Mouse (Mus musculus): ENCODE results near the gene Sept1. TPM values are rescaled to one million over a fixed set of nuclear protein-coding genes. Genes with fewer than 3 reads are reported as not detected.
"Not testable (repeated sequence)": the region's sequence is repeated elsewhere in the genome, so short reads cannot be mapped to it uniquely, and the experiment has no call there.

Sept1 gene
- polyA plus RNA-seq, 1 experiment from 2014 or later: 7.2 TPM

DNA sequence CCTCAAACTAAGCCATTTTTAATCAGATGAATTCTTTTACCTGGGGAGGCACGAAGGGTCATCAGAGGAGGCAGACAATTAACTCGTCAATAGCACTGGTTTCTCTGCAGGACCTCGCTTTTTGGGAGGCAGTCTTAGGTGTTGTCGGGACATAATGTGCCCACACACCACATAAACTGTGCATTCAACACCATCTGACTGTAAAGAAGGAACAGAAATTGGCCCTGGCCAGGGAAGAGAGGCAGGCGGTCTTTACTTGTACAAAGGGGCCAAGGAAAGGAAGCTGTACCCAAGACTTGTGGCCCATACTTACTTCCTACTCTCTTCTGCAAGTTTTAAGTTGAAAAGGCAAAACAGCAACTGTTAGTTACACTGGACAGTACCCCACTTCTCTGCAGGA lies 23.6 kb upstream of the Sept1 start:
- Histone ChIP-seq H3K27me3 (ENCODE audit: control insufficient read depth, insufficient read depth, low read length) (no peaks in the 10 kb centered on the region), H3K36me3 (ENCODE audit: control insufficient read depth, insufficient read depth, low read length) (no peaks in the 10 kb centered on the region), H3K9ac (replicated peaks; ENCODE audit: low read depth, low read length) (no peak overlapping the region), H3K27ac (ENCODE audit: low read depth, low read length) (no peak overlapping the region), H3K9me3 (ENCODE audit: control insufficient read depth, low read length) (no peaks in the 10 kb centered on the region), H3K4me3 (ENCODE audit: low read depth, low read length) (no peak overlapping the region), H3K4me1 (ENCODE audit: control insufficient read depth, insufficient read depth, low read length) (peaks cover 18% of the 10 kb centered on the region; the same call in 1 of the 2 replicates), H3K4me2 (ENCODE audit: low read depth, low read length) (no peak overlapping the region)
- WGBS: 90% methylated on average over 5 of the region's 5 CpGs
- no peak for ATAC-seq (ENCODE audit: low read depth)

DNA sequence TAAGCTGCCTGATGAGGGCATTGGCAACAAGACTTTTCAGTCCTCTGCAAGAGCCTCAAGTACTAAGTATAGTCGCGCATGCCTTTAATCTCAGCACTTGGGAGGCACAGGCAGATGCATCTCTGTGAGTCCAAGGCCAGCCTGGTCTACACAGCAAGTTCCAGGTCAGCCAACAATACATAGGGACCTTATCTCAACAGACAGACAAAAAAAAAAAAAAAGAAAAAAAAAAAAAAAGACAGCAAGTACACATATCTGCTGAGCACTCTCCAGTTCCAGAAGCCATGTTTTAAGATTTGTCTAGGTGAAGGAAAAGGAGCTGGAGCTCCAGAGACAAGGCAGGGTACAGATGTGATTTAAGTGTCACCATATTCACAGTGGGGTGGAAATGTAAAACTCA lies 23.0 kb upstream of the Sept1 start:
- H3K9ac ChIP-seq (replicated peaks; ENCODE audit: low read depth, low read length): no peak overlapping the region
- H3K4me3 ChIP-seq (ENCODE audit: low read depth, low read length): no peak overlapping the region
- H3K36me3 ChIP-seq (ENCODE audit: control insufficient read depth, insufficient read depth, low read length): no peaks in the 10 kb centered on the region
- ATAC-seq (ENCODE audit: low read depth): no peak
- no peaks in the 10 kb centered on the region for H3K9me3 ChIP-seq (ENCODE audit: control insufficient read depth, low read length)
- WGBS: 94% methylated on average over 2 of the region's 2 CpGs
- no peak overlapping the region for H3K4me2 ChIP-seq (ENCODE audit: low read depth, low read length)
- H3K4me1 ChIP-seq (ENCODE audit: control insufficient read depth, insufficient read depth, low read length): peaks cover 16% of the 10 kb centered on the region; the same call in 1 of the 2 replicates
- H3K27ac ChIP-seq (ENCODE audit: low read depth, low read length): no peak overlapping the region
- no peaks in the 10 kb centered on the region for H3K27me3 ChIP-seq (ENCODE audit: control insufficient read depth, insufficient read depth, low read length)

DNA sequence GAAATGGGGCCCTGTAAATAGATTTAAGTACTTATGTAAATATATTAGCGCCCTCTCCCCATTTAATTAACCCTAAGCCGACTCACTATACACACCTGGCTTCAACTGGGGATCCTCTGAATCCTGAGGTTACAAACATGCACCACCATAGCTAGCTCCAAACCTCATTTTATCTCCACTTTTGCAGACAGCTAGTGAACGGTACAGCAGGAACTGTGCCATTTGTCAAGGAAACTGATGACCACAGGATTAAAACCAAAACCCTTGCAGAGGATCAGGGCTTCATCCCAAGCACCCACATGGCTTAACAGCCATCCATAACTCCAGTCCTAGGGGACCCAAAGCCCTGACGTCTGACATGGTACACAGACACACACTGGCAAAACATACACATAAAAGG lies 22.1 kb upstream of the Sept1 start:
- Histone ChIP-seq H3K9me3 (ENCODE audit: control insufficient read depth, low read length) (no peaks in the 10 kb centered on the region), H3K4me1 (ENCODE audit: control insufficient read depth, insufficient read depth, low read length) (peaks cover 14% of the 10 kb centered on the region; the same call in 1 of the 2 replicates), H3K27me3 (ENCODE audit: control insufficient read depth, insufficient read depth, low read length) (no peaks in the 10 kb centered on the region), H3K4me2 (ENCODE audit: low read depth, low read length) (peak overlapping the region; percentile 81), H3K4me3 (ENCODE audit: low read depth, low read length) (peak overlapping the region; percentile 53), H3K36me3 (ENCODE audit: control insufficient read depth, insufficient read depth, low read length) (no peaks in the 10 kb centered on the region), H3K9ac (replicated peaks; ENCODE audit: low read depth, low read length) (peak overlapping the region; percentile 67), H3K27ac (ENCODE audit: low read depth, low read length) (peak overlapping the region; percentile 87)
- WGBS: 20% methylated on average over 4 of the region's 4 CpGs
- ATAC-seq (ENCODE audit: low read depth): no peak

DNA sequence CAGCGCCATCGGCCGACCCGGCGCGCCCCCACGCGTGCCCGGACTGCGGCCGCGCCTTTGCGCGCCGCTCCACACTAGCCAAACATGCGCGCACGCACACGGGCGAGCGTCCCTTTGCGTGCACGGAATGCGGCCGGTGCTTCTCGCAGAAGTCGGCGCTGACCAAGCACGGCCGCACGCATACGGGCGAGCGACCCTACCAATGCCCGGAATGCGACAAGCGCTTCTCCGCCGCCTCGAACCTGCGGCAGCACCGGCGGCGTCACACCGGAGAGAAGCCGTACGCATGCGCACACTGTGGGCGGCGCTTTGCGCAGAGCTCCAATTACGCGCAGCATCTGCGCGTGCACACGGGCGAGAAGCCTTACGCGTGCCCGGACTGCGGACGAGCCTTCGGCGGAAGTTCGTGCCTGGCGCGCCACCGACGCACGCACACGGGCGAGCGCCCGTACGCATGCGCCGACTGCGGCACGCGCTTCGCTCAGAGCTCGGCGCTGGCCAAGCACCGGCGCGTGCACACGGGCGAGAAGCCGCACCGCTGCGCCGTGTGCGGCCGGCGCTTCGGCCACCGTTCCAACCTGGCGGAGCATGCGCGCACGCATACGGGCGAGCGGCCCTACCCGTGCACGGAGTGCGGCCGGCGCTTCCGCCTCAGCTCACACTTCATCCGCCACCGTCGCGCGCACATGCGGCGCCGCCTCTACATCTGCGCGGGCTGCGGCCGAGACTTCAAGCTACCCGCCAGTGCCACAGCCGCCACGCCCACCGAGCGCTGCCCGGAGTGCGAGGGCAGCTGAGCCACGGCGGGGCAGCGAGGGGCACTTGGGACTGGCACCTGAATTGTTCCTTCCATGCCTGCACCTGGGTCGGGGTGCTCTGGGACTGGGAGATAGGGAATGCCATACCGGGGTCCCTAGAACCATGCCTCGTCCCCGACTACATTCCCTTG lies 21.2 kb upstream of the Sept1 start:
- Histone ChIP-seq H3K9ac (replicated peaks; ENCODE audit: low read depth, low read length) (peak overlapping the region; percentile 67), H3K27me3 (ENCODE audit: control insufficient read depth, insufficient read depth, low read length) (no peaks in the 10 kb centered on the region), H3K36me3 (ENCODE audit: control insufficient read depth, insufficient read depth, low read length) (no peaks in the 10 kb centered on the region), H3K4me2 (ENCODE audit: low read depth, low read length) (peak overlapping the region; percentile 81), H3K4me3 (ENCODE audit: low read depth, low read length) (peak overlapping the region; percentile 53), H3K27ac (ENCODE audit: low read depth, low read length) (peak overlapping the region; percentile 94), H3K9me3 (ENCODE audit: control insufficient read depth, low read length) (no peaks in the 10 kb centered on the region), H3K4me1 (ENCODE audit: control insufficient read depth, insufficient read depth, low read length) (peaks cover 12% of the 10 kb centered on the region; the same call in 1 of the 2 replicates)
- under 1% methylated on average over 136 of the region's 136 CpGs for WGBS
- peak; percentile 93 for ATAC-seq (ENCODE audit: low read depth)

DNA sequence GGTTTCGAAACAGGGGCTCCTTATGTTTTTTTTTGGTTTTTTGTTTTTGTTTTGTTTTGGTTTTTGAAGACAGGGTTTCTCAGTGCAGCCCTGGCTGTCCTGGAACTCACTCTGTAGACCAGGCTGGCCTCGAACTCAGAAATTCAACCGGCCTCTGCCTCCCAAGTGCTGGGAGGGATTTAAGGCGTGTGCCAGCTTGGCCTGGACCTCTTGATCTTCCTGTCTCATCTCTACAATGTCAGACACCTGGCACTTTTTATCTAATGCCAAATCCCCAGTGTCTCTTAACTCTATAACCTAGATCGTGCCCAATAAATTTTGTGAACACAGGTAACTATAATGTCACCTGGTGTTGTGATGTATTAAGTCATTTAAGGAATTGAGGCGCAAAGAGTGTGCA lies 20.4 kb upstream of the Sept1 start:
- ATAC-seq (ENCODE audit: low read depth): no peak
- no peaks in the 10 kb centered on the region for H3K27me3 ChIP-seq (ENCODE audit: control insufficient read depth, insufficient read depth, low read length)
- H3K4me2 ChIP-seq (ENCODE audit: low read depth, low read length): peak overlapping the region; percentile 81
- H3K4me3 ChIP-seq (ENCODE audit: low read depth, low read length): peak overlapping the region; percentile 53
- H3K9ac ChIP-seq (replicated peaks; ENCODE audit: low read depth, low read length): peak overlapping the region; percentile 67
- peaks cover 12% of the 10 kb centered on the region; the same call in 1 of the 2 replicates for H3K4me1 ChIP-seq (ENCODE audit: control insufficient read depth, insufficient read depth, low read length)
- H3K27ac ChIP-seq (ENCODE audit: low read depth, low read length): peak overlapping the region; percentile 94
- 0 out of 2 replicates have a peak, but pooled peaks cover 3% of the 10 kb centered on the region for H3K36me3 ChIP-seq (ENCODE audit: control insufficient read depth, insufficient read depth, low read length)
- H3K9me3 ChIP-seq (ENCODE audit: control insufficient read depth, low read length): no peaks in the 10 kb centered on the region
- 88% methylated on average over 6 of the region's 6 CpGs for WGBS

DNA sequence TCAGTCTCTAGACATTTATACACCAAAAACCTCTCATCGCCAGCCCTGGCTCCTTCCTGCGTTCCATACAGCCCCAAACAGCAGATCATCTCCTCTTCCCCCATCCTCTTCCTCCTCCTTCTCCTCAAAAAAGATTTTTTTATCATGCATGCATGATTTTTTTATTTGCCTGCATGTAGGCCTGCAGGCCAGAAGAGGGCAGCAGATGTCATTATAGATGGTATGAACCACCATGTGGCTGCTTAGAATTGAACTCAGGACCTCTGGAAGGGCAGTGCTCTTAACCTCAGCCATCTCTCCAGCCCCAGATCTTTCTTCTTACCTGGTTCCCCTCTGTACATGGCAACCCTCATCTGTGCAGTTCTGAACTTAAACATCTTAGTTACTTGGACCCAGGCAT lies 19.5 kb upstream of the Sept1 start:
- H3K27me3 ChIP-seq (ENCODE audit: control insufficient read depth, insufficient read depth, low read length): no peaks in the 10 kb centered on the region
- no peaks in the 10 kb centered on the region for H3K9me3 ChIP-seq (ENCODE audit: control insufficient read depth, low read length)
- no peak overlapping the region for H3K9ac ChIP-seq (replicated peaks; ENCODE audit: low read depth, low read length)
- no peak overlapping the region for H3K4me2 ChIP-seq (ENCODE audit: low read depth, low read length)
- 87% methylated on average over 2 of the region's 2 CpGs for WGBS
- H3K27ac ChIP-seq (ENCODE audit: low read depth, low read length): no peak overlapping the region
- H3K36me3 ChIP-seq (ENCODE audit: control insufficient read depth, insufficient read depth, low read length): 0 out of 2 replicates have a peak, but pooled peaks cover 3% of the 10 kb centered on the region
- peaks cover 12% of the 10 kb centered on the region; the same call in 1 of the 2 replicates for H3K4me1 ChIP-seq (ENCODE audit: control insufficient read depth, insufficient read depth, low read length)
- no peak for ATAC-seq (ENCODE audit: low read depth)
- H3K4me3 ChIP-seq (ENCODE audit: low read depth, low read length): no peak overlapping the region

DNA sequence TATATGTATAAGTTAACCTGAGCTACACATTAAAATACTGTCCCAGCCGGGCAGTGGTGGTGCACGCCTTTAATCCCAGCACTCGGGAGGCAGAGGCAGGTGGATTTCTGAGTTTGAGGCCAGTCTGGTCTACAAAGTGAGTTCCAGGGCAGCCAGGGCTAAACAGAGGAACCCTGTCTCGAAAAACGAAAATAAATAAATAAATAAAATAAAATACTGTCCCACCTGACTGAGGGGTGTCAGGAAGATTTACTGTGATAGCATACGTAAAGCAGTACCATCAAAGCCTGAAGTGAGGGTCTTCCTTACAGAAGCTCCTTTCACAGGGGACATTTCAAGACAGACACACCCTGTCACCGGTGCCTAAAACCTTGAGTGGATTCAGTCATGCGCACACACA lies 17.6 kb upstream of the Sept1 start:
- H3K4me2 ChIP-seq (ENCODE audit: low read depth, low read length); H3K27me3 ChIP-seq (ENCODE audit: control insufficient read depth, insufficient read depth, low read length); H3K4me3 ChIP-seq (ENCODE audit: low read depth, low read length); H3K27ac ChIP-seq (ENCODE audit: low read depth, low read length); H3K36me3 ChIP-seq (ENCODE audit: control insufficient read depth, insufficient read depth, low read length); H3K9ac ChIP-seq (replicated peaks; ENCODE audit: low read depth, low read length); ATAC-seq (ENCODE audit: low read depth); H3K9me3 ChIP-seq (ENCODE audit: control insufficient read depth, low read length): not testable (repeated sequence)
- 91% methylated on average over 8 of the region's 8 CpGs for WGBS
- peaks cover 24% of the 10 kb centered on the region for H3K4me1 ChIP-seq (ENCODE audit: control insufficient read depth, insufficient read depth, low read length)

DNA sequence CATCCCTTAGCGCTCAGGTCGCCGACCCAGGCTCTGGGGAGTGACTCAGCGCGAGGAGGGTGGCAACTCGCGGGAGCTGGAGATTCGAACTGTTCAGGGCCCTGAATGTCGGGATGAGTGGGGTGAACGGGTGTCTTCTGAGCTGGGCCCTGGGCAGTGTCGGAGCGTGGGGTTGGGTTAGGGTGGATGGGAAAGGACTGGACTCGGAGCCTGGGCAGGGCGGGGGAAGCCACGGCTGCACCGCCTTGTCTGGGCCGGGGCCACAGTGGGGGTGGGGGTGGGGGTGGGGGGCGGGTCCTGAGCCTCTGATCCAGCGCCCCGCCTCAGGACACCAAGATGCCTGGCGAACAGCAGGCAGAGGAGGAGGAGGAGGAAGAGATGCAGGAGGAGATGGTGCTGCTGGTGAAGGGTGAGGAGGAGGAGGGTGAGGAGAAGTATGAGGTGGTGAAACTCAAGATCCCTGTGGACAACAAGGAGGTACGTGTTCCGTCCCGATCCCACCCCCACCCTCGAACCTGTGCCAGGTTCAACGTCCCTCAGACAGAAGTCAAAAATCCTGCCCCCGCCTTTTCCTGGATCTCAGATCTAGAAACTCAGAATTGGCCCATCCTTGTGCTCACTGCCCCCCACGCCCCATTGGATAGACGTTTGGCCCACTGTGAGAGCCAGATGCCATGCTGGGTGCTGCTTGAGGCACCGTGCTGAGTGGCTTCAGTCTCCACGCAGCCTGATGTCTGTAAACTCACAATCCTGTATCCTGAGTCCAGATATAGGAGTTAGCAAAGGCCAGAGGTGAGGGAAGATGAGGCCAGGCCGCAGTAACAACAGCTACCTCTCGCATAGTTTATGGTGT lies 12.0 kb upstream of the Sept1 start:
- H3K4me2 ChIP-seq (ENCODE audit: low read depth, low read length): peak overlapping the region; percentile 76
- 14% methylated on average over 27 of the region's 33 CpGs for WGBS
- peaks cover 24% of the 10 kb centered on the region for H3K4me1 ChIP-seq (ENCODE audit: control insufficient read depth, insufficient read depth, low read length)
- H3K27ac ChIP-seq (ENCODE audit: low read depth, low read length): peak overlapping the region; percentile 82
- no peaks in the 10 kb centered on the region for H3K9me3 ChIP-seq (ENCODE audit: control insufficient read depth, low read length)
- no peaks in the 10 kb centered on the region for H3K27me3 ChIP-seq (ENCODE audit: control insufficient read depth, insufficient read depth, low read length)
- peak overlapping the region; percentile 90 for H3K4me3 ChIP-seq (ENCODE audit: low read depth, low read length)
- H3K36me3 ChIP-seq (ENCODE audit: control insufficient read depth, insufficient read depth, low read length): 0 out of 2 replicates have a peak, but pooled peaks cover 3% of the 10 kb centered on the region
- peak; percentile 69 for ATAC-seq (ENCODE audit: low read depth)
- H3K9ac ChIP-seq (replicated peaks; ENCODE audit: low read depth, low read length): peak overlapping the region; percentile 88

Measured in neural tube, embryonic 14.5 days (tissue).